Mouse (Mus musculus): ENCODE results near the gene Tmem25. TPM values are rescaled to one million over a fixed set of nuclear protein-coding genes. Genes with fewer than 3 reads are reported as not detected.

Gene Tmem25
- total and polyA plus RNA-seq, 3 experiments, result 0.12 to 0.67 TPM; not detected in 1

DNA sequence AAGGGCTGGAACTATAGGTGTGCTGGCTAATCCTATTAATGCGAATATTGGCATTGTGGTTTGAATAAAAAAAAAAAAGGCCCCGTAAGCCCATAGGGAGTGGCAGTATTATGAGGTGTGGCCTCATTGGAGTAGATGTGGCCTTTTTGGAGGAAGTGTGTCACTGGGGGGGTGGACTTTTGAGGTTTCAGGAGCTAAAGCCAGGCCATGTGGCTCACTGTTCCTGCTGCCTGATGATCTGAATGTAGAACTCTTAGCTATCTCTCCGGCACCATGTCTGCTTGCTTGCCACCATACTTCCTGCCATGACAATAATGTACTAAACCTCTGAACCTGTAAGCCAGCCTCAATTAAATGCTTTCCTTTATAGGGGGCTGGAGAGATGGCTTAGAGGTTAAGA is 51.8 kb downstream of the Tmem25 start:
- Histone ChIP-seq H3K9me3 (replicated peaks; ENCODE audit: insufficient read depth, low read length) (no peaks in the 10 kb centered on the region), H3K27ac (ENCODE audit: control insufficient read depth, low read depth, low read length) (no peak overlapping the region), H3K4me3 (ENCODE audit: control insufficient read depth in 1 of 2, insufficient read depth in 1 of 2, low read depth in 2 of 2, low read length in 2 of 2) (no peak overlapping the region), H3K9ac (ENCODE audit: control insufficient read depth, low read depth, low read length, poor library complexity, severe bottlenecking) (no peak overlapping the region), H3K27me3 (ENCODE audit: control insufficient read depth in 1 of 2, insufficient read depth in 2 of 2, low read length in 2 of 2) (no peaks in the 10 kb centered on the region), H3K4me1 (ENCODE audit: control insufficient read depth in 1 of 2, insufficient read depth in 2 of 2, low read length in 2 of 2) (no peaks in the 10 kb centered on the region), H3K79me2 (ENCODE audit: control insufficient read depth, insufficient read depth, low read length, poor library complexity) (0 out of 2 replicates have a peak, but pooled peaks cover 1% of the 10 kb centered on the region), H3K36me3 (ENCODE audit: control insufficient read depth in 1 of 2, insufficient read depth in 2 of 2, low read length in 2 of 2) (peaks cover 0 to 37% of the 10 kb centered on the region in 2 experiments; a peak in 2 of 4 replicates)
- no peak for TF ChIP-seq BHLHE40 (IDR thresholded peaks at IDR 0.05; ENCODE audit: borderline replicate concordance, low read depth, low read length)
- TF ChIP-seq POLR2A (IDR thresholded peaks at IDR 0.05; ENCODE audit: control insufficient read depth in 1 of 2, insufficient read depth in 1 of 2, low read depth in 1 of 2, low read length in 2 of 2, poor library complexity in 1 of 2), result no peak
- no peak for TF ChIP-seq TCF12 (IDR thresholded peaks at IDR 0.05; ENCODE audit: low read depth, low read length)
- no peak for TF ChIP-seq ZNF384 (IDR thresholded peaks at IDR 0.05; ENCODE audit: low read depth, low read length)
- no peak for TF ChIP-seq ELF1 (IDR thresholded peaks at IDR 0.05; ENCODE audit: low read depth, low read length)
- no peak for TF ChIP-seq MEF2A (IDR thresholded peaks at IDR 0.05; ENCODE audit: extremely low read depth, insufficient replicate concordance, low read depth, low read length, poor library complexity, severe bottlenecking)
- TF ChIP-seq CTCF (IDR thresholded peaks at IDR 0.05 in 2 of 3, conservative IDR thresholded peaks at IDR 0.05 in 1 of 3; ENCODE audit: control insufficient read depth in 1 of 3, insufficient read depth in 1 of 3, low read depth in 2 of 3, low read length in 3 of 3, poor library complexity in 1 of 3, severe bottlenecking in 1 of 3), result no peak
- TF ChIP-seq MYB (IDR thresholded peaks at IDR 0.05; ENCODE audit: low read depth, low read length), result no peak
- TF ChIP-seq HCFC1 (IDR thresholded peaks at IDR 0.05; ENCODE audit: low read depth, low read length), result no peak
- no peak for TF ChIP-seq UBTF (IDR thresholded peaks at IDR 0.05; ENCODE audit: borderline replicate concordance, insufficient read depth, low read depth, low read length)
- TF ChIP-seq RAD21 (IDR thresholded peaks at IDR 0.05; ENCODE audit: low read depth, low read length), result no peak
- no peak for TF ChIP-seq MAFK (IDR thresholded peaks at IDR 0.05; ENCODE audit: borderline replicate concordance, low read depth, low read length)
- no peak for TF ChIP-seq JUND (IDR thresholded peaks at IDR 0.05; ENCODE audit: low read depth, low read length)
- TF ChIP-seq MAX (IDR thresholded peaks at IDR 0.05; ENCODE audit: low read length), result no peak
- no peak for TF ChIP-seq KAT2A (conservative IDR thresholded peaks at IDR 0.05; ENCODE audit: low read depth, low read length)
- no peak for TF ChIP-seq TBP (IDR thresholded peaks at IDR 0.05; ENCODE audit: low read depth, low read length)
- no peak for TF ChIP-seq MXI1 (IDR thresholded peaks at IDR 0.05; ENCODE audit: low read depth, low read length)
- no peak for TF ChIP-seq TAL1 (IDR thresholded peaks at IDR 0.05; ENCODE audit: low read length)
- no peak for DNase-seq (ENCODE audit: low read depth, low spot score)

DNA sequence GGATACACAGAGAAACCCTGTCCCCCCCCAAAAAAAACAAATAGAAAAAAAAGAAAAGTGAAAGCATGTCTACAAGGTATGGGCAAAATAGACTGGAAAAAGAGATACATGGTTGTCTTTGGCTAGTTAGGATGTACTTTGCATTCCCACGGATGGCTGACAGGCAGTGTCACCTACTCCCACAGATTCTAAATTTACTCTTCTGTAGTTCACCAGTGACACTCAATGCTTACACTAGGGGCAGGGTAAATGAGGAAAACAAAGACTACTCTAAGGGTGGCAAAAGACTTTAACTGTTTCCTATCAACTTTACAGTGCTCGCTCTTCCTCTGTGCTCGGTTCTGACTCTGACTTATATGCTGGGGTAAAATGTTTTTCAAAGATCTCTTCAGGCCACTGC is 52.4 kb downstream of the Tmem25 start:
- Histone ChIP-seq H3K9ac (ENCODE audit: control insufficient read depth, low read depth, low read length, poor library complexity, severe bottlenecking) (no peak overlapping the region), H3K27ac (ENCODE audit: control insufficient read depth, low read depth, low read length) (no peak overlapping the region), H3K9me3 (replicated peaks; ENCODE audit: insufficient read depth, low read length) (no peaks in the 10 kb centered on the region), H3K79me2 (ENCODE audit: control insufficient read depth, insufficient read depth, low read length, poor library complexity) (0 out of 2 replicates have a peak, but pooled peaks cover 1% of the 10 kb centered on the region), H3K27me3 (ENCODE audit: control insufficient read depth in 1 of 2, insufficient read depth in 2 of 2, low read length in 2 of 2) (no peaks in the 10 kb centered on the region), H3K4me1 (ENCODE audit: control insufficient read depth in 1 of 2, insufficient read depth in 2 of 2, low read length in 2 of 2) (no peaks in the 10 kb centered on the region), H3K4me3 (ENCODE audit: control insufficient read depth in 1 of 2, insufficient read depth in 1 of 2, low read depth in 2 of 2, low read length in 2 of 2) (no peak overlapping the region), H3K36me3 (ENCODE audit: control insufficient read depth in 1 of 2, insufficient read depth in 2 of 2, low read length in 2 of 2) (peaks cover 0 to 37% of the 10 kb centered on the region in 2 experiments; a peak in 2 of 4 replicates)
- no peak for DNase-seq (ENCODE audit: low read depth, low spot score)
- no peak for TF ChIP-seq KAT2A (conservative IDR thresholded peaks at IDR 0.05; ENCODE audit: low read depth, low read length)
- no peak for TF ChIP-seq ZNF384 (IDR thresholded peaks at IDR 0.05; ENCODE audit: low read depth, low read length)
- no peak for TF ChIP-seq MEF2A (IDR thresholded peaks at IDR 0.05; ENCODE audit: extremely low read depth, insufficient replicate concordance, low read depth, low read length, poor library complexity, severe bottlenecking)
- no peak for TF ChIP-seq MXI1 (IDR thresholded peaks at IDR 0.05; ENCODE audit: low read depth, low read length)
- TF ChIP-seq JUND (IDR thresholded peaks at IDR 0.05; ENCODE audit: low read depth, low read length), result no peak
- TF ChIP-seq TCF12 (IDR thresholded peaks at IDR 0.05; ENCODE audit: low read depth, low read length), result no peak
- no peak for TF ChIP-seq CHD2 (IDR thresholded peaks at IDR 0.05; ENCODE audit: low read length)
- no peak for TF ChIP-seq ZC3H11A (IDR thresholded peaks at IDR 0.05; ENCODE audit: low read depth, low read length)
- no peak for TF ChIP-seq TAL1 (IDR thresholded peaks at IDR 0.05; ENCODE audit: low read length)
- TF ChIP-seq SMC3 (IDR thresholded peaks at IDR 0.05; ENCODE audit: low read depth, low read length), result no peak
- TF ChIP-seq E2F4 (IDR thresholded peaks at IDR 0.05; ENCODE audit: borderline replicate concordance, low read depth, low read length), result no peak
- TF ChIP-seq SIN3A (IDR thresholded peaks at IDR 0.05; ENCODE audit: low read length), result no peak

Data from MEL (cell line).